Mouse (Mus musculus): ENCODE results near the gene Dctn5.
A peak's percentile ranks its signal among the peaks of the same experiment; 100 is the strongest.

Dctn5 gene

DNA sequence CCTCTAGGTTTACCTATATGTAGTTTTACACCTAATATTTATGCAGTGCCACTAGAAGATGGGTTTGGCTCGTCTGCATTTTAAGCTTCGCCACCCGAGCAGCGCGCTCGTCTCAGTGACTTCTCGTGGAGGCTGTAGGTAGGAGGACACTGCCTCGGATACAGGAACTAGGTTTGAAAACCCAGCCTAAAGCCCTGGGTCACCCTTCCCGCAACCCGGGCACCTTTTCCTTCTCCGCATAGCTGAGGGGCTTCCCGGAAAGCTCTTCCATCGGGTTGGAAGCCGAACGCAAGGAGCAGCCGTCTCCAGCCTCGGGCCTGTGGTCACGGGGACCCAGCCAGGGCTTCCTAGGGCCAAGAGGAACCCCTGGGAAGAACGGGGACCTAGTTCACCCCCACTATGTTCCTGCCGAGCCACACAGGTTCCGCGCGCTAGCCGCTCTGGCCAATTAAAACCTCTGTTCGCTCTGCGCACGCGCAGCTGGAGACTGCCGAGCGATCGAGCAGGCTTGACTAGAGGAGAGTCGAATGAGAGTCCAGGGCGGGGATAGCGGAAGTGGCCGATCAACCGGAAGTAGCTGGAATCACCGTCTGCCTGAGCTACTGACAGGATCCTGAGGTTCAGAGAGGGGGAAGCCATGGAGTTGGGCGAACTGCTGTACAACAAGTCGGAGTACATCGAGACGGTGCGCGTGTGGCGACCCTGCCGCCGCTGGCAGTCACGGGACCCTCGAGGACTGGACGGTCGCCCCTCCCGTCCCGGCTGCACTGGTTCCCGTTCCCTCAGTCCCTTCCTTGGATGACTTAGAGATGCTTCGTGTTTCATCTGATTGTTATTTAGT, at the start of gene Dctn5, which contains the start of gene Palb2:
Dctn5 (plus strand) TSS at position 545 of the 841 bp plus-strand sequence.
Palb2 (minus strand) TSS at position 489 of the 841 bp plus-strand sequence.
- DNase-seq (ENCODE audit: low read depth, low spot score): peak; percentile 98

DNA sequence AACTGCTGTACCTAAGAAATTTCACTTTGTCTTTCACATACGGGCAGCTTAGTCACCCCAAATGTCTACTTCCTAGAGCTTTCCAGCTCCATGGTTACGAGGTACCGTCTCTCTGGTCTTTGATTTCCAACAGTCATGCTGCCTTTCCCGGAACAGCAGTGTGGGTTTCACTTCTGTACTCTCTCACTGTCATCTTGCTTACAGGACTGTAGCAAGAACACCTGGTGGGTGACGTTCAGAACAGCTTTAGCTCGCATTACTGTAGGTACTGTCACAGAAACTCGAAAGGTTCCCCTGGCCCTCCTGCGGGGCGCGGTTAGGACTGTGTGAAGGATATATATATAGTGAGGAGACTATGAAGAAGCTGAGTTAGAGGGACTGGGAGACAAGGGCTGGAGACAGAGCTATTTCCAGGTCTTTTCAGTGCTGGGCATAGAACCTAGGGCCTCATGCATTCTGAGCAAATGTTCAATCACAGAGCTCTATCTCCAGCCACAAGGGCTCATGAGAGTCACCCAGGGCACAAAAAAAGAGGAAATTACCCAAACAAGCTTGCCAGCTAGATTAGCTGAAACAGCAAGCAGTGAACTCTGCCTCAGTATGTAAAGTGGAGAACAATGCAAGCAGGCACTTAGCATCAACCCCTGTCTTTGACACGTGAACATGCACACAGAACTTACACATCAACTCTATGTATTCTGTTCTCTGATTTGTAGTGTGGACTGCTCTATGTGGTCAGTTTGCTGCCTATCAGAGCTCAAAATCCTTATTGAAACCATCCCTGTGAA, 45.5 kb upstream of the Dctn5 start:
- DNase-seq (ENCODE audit: low read depth, low spot score): no peak

DNA sequence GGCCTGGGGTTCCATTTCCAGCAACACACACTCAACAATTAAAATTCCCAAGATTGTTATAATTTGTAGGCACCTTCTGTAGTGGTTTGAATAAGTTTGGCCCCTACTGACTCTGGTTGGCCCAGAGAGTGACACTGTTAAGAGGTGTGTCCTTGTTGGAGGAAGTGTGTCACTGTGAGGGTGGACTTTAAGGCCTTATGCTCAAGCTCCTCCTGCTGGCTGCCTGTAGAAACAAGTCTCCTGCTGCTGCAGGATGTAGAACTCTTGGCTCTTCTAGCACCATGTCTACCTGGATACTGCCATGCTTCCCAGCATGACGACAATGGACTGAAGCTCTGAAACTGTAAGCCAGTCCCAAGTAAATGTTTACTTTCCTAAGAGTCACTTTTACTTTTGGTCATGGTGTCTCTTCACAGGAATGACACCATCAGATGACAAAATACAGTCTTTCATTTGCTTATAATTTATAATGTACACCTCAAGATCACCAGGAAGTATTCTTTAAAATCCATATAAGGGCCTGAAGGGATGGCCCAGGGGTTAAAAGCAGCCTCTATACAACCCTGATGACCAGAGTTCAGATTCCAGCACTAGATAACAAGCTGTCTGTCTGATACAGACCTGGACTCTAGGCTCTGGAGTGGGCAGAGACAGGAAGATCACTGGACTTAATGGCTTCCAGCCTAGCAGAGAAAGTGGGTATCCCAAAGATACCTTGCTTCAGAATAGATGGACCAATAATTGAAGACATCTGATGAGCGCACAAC, 38.1 kb upstream of the Dctn5 start:
- DNase-seq (ENCODE audit: low read depth, low spot score): peak; percentile 21

DNA sequence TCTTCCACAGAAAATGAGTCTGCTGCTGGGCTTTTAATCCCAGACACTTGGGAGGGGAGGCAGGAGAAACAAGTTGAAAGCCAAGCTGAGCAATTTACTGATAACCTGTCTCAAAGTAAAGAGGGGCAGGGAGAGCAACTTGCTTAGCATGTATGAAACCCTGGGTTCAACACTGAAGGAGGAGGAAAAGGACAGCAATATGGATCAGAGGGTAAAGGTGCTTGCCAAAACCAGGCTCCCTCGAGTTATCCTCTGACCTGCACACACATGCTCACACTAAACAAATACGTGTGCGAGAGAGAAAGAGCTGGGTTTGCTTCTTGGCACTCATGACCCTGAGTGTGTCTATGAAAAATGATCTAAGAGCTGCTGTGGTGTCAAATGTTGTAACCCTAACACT, 34.8 kb upstream of the Dctn5 start:
- no peak for DNase-seq (ENCODE audit: low read depth, low spot score)

DNA sequence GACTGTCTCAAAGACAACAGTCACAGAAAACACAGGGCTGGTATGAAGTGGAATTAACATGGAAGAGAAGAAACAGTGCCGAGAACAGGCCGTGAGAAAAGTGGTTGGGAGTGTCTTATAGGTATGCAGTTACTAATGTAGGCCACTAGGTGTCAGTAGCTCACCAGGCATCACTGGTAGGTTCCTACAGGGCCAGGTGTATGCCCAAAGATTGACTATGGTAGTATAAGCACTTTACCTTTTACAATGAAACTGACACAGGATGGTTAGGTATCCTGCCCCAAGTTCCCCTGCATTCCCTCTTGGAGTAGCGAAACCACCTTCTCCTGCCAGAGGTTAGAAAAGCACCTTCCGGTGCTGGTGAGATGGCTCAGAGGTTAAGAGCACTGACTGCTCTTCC, 33.6 kb upstream of the Dctn5 start:
- DNase-seq (ENCODE audit: low read depth, low spot score): peak; percentile 78

DNA sequence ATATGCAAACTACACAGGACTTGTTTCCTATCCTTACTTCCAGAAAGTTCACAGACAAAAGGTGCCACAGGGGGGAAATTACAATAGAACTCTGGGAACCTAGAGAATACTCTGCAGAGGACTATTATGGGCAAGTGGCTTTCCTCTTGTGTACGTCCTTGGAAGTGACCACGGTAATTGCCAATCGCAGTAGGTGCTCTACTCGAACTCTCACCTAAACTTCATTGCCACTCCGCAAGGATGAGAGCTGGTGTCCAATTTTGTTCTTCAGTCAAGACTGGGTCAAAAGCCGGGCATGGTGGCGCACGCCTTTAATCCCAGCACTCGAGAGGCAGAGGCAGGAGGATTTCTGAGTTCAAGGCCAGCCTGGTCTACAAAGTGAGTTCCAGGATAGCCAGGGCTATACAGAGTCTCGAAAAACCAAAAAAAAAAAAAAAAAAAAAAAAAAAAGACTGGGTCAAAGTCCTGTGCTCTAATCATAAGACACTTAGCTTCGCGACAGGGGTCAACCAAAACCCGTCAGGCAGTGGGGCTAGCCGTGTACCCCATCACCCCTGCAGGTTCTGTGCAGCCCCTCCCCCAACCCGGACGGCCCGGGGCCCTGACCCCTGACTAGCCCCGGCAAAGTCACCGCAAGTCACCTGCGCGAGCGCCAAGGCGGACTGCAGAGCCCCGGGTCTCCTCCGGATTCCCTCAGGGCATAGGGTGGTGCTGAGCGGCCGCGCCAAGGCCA, 31.7 kb upstream of the Dctn5 start:
- DNase-seq (ENCODE audit: low read depth, low spot score): peak; percentile 55

DNA sequence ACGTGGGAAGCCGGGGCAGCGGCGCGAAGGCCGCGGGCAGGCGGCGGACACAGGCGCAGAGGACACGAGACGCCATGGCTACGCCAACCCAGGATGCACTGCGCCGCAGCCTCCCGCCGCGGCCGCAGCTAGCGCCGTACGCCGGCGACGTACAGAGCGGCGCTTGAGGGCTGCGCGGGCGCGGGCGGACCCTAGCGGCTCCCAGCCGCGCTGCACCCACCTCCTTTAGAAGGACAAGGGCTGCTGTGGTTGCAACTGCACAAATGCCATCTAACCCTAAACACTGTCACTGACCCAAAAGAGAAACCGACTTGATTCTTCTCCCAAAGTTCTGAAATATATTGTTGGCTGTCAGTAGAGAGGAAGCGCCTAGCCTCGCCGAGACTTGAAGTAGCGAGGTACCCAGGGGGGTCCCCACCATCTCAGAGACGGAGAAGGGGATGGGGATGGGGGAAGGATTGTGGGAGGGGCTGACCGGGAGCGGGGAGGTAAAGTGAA, 31.0 kb upstream of the Dctn5 start, which contains the start of gene Ndufab1:
Ndufab1 (minus strand) TSS at position 140 of the 498 bp plus-strand sequence.
- peak; percentile 93 for DNase-seq (ENCODE audit: low read depth, low spot score)

DNA sequence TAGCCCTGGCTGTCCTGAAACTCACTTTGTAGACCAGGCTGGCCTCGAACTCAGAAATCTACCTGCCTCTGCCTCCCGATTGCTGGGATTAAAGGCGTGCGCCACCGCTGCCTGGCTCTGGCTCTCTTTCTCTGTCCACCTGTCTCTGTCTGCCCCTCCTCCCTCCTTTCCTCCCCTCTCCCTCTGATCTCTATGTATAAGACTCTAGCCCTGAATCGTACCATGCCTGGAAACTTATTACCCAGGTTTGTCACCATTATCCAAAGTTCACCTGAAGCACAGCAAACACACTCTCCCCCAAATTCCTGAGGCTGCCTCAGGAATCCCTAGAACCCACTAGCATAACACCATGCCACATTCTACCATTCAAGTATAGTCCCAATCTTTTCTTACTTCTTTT, 24.6 kb upstream of the Dctn5 start:
- DNase-seq (ENCODE audit: low read depth, low spot score): no peak

DNA sequence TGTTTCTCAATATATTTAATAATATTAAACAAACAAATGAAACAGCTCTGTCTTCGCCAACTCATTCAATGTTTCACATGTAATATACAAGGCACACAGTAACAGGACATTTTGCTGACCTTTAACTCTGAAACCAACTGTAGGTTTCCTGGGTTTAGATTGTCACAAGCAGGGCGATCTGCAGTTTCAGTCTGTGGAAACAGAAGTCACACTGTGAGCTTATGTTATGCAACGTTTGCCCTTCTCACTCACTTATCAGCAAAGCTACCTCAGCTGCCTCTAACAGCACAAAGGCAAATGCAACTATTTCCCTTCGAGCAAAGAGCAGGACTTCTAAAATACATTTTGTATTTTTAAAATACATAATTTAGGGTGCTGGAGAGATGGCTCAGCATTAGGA, 9.3 kb upstream of the Dctn5 start:
- no peak for DNase-seq (ENCODE audit: low read depth, low spot score)

DNA sequence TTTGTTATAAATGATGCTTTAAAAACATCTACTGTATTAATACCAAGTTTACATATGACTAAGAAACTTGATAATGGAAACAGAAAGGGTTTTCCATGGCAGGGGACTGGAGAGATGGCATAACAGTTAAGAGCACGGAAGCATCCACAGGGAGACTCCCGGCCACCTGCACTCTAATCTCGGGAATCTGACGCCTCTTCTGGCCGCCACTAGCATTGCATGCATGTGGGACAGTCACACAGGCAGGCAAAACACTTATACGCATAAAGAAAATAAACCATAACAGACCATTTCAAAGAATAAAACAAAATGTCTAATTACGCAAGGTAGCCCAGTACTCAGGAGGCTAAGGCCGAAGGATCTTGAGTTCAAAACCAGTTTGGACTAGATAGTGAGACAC, 7.2 kb upstream of the Dctn5 start:
- no peak for DNase-seq (ENCODE audit: low read depth, low spot score)

DNA sequence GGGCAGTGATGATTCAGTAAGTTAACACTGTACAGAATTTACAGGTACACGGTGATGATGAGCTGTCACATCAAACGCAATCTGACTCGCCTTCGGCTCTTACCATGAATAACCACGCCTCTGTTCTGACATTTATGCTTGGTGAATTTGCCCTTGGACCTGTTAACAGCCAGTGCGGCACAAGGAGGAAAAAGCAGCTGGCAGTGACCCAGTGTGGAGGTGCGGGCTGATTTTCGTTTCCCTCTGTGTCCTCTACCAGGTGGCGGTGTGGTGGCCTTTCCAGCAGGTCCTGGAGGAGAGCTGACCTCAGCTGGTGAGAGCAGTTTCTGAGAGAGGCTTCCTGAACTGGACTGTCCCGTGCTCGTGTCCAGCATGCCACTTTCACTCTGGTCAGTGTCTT, 5.9 kb upstream of the Dctn5 start:
- DNase-seq (ENCODE audit: low read depth, low spot score): no peak

DNA sequence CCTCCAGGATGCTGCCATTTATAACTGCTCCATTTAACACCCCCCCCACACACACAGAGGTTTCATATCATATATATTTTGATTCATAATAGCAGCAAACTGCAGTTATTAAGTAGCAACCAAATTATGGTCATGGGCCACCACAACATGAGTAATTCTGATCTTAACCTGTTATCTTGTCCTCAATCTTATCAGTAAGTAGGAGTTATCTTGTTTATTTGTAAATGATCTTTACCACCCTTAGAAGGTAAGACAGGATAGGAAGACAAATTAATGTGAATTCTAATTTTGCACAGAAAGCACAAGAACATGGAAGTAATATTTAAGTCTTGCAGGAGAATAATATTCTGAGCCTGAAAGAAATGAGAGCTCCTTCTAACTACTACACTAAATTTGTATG, 1.0 kb upstream of the Dctn5 start:
- no peak for DNase-seq (ENCODE audit: low read depth, low spot score)

DNA sequence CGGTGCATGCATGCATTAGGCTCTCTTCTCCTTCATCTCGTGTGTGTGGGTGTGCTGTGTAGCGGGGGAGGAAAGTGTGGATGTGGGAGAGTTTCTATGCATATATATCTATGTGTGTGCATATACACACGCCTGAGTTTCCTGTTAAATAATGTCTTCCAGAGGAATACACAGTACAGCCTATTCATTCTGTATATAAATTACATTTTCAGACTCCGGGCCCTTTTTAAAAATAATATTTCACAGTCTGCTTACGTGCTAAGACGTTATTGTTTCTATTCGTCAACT, 441 bp downstream of the Dctn5 start:
- no peak for DNase-seq (ENCODE audit: low read depth, low spot score)

DNA sequence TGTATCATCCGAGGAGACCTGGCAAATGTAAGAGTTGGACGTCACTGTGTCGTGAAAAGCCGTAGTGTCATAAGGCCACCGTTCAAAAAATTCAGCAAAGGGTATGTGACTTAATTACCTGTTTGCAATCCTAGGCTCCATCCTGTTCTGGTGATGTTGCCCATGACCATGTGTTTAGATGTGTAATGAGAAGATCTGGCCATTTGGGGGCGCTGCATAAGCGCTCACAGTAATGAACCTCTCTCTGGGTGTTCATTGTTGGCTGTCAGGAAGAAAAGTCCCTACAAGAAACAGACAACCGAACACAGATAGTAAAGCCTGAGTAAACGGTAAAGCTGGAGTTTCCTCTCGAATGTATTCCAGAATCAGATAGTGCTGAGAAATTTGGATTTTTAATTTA, 2.2 kb downstream of the Dctn5 start:
- DNase-seq (ENCODE audit: low read depth, low spot score): peak; percentile 48

DNA sequence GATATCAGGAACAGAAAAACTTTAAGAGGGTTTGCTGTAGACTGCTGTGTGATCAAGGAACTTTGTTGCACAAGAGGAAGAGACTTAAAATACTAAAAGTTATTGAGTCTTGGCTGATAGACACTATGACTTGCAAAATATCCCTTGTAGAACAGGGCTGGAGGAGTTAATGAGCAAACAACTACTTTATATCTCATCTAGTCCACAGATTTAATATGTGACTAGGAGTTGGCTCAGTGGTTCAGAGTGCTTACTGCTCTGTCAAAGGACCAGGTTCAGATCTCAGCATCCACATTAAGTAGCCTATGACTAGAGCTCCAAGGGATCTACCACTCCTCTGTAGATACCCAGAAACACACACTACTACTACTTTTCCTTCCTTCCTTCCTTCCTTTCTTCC, 4.2 kb downstream of the Dctn5 start:
- DNase-seq (ENCODE audit: low read depth, low spot score): no peak

DNA sequence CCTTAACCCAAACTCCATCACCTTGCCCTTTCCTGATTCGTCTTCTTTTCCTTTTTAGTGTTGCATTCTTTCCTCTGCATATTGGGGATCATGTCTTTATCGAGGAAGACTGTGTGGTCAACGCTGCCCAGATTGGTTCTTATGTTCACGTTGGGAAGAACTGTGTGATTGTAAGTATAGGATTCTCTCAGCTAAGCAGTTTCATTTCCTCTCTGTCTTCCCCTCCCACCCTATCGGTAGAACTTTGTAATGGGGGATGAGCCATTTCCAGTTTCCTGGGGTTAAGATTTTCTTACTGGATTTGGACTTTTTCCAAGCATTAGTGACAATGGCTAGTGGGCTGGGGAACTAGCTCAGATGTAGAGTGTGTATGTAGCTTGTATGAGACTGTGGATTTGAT, 5.3 kb downstream of the Dctn5 start:
- no peak for DNase-seq (ENCODE audit: low read depth, low spot score)

DNA sequence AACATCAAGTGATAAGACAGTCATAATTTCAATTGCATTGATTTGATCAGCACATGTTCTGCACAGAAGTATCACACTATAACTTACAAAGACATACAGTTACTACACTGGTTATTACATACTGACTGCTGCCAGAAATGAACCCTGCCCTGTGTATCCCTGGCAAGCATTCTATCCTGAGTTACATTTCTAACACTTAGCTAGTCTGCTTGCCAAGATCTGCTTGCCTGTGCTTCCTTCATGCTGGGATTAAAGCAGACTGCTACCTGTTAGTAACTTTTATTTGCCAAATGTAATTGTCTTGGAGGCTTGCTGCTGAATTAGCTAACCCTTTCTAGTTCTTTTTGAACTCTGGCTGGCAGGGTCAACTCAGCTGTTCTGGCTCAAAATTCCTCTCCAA, 8.2 kb downstream of the Dctn5 start:
- DNase-seq (ENCODE audit: low read depth, low spot score): no peak

DNA sequence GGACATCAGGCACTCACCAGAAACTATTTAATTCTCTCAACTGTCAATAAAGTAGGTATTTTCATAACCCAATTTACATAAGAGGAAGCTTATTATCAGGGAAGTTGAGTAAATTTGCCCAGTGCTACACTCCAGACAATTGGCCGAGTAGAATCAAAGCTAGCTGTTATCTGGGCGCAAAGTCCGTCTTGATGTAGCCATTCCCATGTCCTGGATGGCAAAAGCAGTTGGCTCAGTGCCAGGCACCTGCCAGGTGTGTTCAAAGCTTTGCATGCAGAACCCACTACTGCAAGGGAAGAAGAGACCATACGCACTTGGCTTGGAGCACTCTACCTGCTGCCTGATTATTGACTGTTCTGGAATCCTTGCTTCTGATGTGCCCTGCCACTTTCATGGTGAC, 19.6 kb downstream of the Dctn5 start:
- no peak for DNase-seq (ENCODE audit: low read depth, low spot score)

DNA sequence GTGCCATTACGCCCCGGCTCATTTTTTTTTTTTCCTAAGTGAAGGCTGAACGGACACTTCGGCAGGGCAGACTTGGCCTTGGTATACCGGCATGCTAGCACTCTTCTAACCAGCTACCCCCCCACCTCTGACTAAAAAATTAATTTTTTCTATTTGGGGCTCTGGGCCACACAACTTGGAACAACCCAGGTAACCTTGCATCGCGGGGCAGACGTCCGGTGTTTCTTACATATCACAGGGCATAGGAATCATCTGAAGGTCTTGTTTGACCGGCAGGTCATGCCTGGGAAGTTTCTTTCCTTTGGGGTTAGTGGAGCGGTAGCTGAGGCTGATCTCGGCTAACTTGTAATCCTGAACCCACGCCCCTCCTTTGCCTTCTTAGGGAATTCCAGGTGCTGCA, 25.6 kb downstream of the Dctn5 start:
- DNase-seq (ENCODE audit: low read depth, low spot score): no peak

DNA sequence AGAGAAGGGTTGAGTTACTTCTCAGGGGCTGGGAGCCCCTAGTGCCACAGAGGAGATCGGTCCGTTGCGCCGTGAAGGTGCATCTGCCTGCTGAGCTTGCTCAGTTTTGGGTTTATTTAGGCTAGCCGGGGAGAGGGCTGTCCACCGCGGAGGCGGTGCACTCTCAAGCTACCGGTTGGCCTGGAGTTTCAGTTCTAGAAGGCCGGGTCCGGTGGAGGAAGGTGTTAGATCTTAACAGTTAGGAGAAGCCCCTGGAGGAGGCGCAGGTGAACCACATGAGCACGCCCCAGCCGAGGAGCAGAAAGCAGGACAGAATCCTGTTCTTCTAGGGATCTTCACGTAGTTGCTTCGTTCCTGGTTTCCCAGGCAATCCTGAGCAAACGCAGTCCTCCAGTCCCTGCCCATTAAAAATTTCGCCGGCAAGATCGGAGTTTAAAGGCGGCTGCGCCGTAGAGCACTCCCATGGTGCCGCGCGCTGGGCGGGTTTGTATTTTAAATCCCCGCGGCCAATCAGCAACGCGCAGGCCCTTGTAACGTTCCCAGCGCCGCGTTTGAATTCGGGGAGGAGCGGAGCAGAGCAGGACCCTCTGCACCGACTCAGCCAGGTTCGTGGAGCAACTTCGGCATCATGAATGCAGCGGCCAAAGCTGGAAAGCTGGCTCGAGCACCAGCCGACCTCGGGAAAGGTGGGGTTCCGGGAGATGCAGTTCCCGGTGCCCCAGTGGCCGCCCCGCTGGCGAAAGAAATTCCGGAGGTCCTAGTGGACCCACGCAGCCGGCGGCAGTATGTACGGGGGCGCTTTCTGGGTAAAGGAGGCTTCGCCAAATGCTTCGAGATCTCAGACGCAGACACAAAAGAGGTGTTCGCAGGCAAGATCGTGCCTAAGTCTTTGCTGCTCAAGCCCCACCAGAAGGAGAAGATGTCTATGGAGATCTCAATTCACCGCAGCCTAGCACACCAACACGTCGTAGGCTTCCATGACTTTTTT, 26.4 kb downstream of the Dctn5 start, which contains the start of gene Plk1:
Plk1 (plus strand) TSS at position 525 of the 988 bp plus-strand sequence.
- DNase-seq (ENCODE audit: low read depth, low spot score): peak; percentile 83
